Mouse (Mus musculus) cerebellum, postnatal 4 days (tissue): ENCODE results near the gene Defb21.

Source experiments
- DNase-seq, 2 experiments: peaks; one replicate each; pipeline ENCODE4 v3.0.0; 2022; ENCODE audit warnings: low spot score in 2 of 2, mixed read lengths in 1 of 2

Defb21 gene

DNA sequence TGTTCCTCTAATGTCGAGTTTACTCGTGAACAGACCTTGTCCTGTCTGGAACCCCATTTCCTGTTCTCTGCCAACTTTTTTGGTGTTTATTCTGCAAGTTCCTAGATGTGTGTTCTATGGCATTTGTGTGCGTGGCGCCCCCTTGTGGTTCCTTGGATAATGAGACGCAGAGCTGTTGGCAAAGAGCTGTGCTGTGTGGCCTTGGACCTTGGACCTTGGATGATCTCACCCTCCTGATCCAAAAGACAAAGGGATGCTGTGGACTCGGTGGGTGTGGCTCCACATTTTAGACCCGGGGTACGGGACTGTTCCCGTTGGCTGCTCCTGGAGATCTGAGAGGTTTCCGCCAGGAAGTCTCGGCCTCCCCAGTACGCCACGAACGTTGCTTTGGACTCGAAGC, 31.5 kb downstream of the Defb21 start, which contains the start of gene Defb36:
Gene Defb36, plus strand, starts transcription at position 271 of the 400 bp plus-strand sequence.
- DNase-seq = no peak

DNA sequence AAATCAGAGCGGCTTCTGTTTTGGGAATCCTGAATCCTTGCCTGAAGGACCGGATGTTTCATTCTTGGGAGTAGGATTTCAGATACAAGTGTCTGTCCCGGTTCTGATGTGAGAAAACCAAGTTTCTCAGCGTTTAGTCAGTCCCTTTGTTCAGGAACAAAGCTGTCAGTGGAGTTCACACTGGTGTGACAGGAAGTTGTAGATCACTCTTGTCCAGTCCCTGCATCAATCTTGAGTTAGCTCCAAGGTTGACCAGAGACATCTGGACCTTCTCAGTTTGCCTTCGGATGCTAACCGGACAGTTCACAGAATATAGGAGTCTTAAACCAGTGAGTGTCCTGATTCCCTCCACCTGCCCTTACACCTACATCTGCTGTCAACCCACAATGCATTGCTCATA, 35.2 kb downstream of the Defb21 start:
- no peak for DNase-seq

DNA sequence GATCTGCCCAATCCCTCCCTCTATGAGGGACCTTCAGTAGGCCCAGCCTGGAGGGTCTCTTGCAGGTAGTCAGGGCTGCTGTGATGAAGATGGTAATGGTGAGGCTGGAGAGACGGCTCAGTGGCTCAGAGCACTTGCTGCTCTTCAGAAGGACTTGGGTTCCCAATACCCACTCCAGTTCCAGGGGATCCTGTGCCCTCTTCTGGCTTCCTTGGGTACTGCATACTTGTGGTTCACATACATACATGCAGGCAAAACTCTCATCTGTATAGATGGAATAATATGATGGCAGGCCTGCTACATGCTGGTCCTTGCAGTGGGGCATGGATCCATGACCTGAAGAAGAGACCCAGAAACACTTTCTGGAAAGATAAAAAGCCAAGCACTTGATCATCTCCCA, 36.2 kb downstream of the Defb21 start:
- no peak for DNase-seq

DNA sequence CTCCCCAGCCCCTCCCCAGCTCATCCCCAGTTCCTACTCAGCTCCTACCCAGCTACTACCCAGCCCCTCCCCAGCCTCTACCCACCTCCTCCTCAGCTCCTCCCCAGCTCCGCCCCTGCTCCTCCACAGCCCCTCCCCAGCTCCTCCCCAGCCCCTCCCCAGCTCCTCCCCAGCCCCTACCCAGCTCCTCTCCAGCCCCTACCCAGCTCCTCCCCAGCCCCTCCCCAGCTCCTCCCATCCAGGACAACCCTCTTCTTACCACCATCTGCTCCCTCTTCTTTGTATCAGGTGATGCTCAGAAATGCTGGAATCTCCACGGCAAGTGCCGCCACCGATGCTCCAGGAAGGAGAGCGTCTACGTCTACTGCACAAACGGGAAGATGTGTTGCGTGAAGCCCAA, 39.6 kb downstream of the Defb21 start:
- no peak for DNase-seq

DNA sequence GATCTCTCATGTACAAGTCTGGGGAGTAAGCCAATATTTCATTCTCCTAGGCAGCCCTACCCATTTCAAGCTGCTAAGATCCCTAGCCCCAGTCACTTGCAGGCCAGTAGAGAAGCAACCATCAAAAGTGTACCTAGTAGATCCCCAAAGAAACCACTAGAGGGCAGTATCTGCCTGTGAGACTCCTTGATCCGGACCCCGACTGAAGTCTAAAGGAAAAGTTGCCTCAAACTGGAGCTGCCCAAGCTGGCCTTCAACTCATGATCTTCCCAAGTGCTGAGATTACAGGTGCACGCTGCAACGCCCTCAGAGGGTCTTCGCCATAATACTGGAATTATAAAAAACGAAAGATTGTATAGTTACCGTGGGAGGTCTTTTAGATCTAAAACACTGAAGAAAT, 43.0 kb downstream of the Defb21 start:
- peak in 1 of 2 experiments; percentile 55 for DNase-seq

DNA sequence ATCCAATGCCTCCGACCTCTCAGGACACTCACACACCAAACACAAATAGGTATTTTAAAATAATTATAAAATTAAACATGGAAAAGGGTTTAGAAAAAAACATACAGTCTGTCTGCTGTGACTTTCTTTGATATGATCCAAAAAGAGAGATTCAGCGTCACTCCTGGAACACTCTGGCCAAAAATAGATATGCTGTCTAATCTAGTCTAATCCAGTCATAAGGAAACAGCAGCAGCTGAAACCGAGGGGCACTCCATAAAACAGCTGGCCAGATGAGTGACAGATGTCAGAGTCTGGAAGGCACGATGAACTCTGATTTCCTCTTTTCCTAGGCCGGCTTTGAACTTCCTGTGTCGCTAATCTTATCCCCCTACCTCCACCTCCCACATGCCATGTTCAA, 43.9 kb downstream of the Defb21 start:
- no peak for DNase-seq

DNA sequence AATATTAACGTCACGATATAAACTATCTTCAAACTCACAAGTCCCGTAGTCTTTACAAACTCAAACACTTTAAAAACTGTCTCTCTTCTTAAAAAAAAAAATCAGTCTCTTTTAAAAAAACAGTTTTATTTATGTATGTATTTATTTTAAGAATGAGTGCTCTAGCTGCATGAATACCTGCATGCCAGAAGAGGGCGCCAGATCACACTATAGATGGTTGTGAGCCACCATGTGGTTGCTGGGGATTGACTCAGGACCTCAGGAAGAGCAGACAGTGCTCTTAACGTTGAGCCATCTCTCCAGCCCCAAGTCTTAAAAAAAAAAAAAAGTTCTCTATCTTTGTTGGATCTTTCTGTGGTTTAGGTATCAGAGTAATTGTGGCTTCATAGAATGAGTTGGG, 44.8 kb downstream of the Defb21 start:
- DNase-seq = no peak

DNA sequence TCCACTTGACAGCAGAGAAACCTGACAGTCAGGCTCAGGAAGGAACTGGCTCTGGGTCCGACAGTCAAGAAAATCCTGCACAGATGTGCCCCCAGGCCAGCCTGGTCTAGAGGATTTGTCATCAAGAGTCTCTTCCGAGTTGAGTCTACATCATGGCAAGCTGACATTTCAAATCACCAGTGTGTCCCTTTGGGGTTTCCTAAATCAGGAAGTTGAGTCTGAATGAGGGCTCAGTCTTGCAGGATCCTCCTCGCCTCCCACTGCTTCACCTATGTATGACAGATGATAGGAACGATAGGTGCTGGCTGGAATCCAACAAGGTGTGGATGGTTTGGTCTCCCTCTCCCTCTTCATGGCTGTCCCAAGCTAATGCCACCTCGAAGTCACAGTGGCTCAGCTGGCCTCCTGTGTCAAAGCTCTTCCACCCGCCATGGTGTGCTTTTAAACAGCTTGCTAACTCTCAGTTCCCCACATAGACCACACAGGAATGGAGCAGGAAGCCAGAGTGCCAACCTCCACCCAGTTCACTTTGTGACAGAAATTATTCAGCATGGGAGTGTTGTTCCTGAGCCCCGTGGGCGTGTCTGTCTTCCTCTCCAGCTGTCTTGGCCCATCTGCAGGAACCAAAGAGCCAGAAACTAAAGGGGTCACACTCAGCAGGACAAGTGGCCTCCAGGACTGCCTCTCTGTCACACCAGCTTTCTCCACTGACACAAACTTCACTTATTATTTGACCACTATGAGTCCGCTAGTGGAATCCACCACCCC, 48.0 kb downstream of the Defb21 start:
- no peak for DNase-seq

DNA sequence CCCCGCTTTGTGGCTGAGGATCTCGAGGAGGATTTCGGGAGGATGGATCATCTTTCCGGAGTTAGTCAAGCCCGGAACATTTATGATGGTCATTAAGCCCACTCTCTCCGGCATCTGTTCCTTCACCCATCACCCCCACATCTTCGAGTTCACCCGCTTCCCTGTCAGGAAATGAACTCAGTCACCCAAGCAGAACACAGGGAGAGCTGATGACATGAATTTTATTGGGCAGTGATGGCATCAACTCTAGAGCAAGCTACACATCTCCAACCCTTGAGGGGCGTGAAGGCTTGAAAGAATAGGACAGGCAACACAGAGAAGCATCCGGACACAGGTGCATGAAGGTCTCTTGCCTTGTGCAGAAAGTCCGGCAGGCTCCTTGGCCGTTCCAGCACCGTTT, 49.6 kb downstream of the Defb21 start:
- DNase-seq = no peak

DNA sequence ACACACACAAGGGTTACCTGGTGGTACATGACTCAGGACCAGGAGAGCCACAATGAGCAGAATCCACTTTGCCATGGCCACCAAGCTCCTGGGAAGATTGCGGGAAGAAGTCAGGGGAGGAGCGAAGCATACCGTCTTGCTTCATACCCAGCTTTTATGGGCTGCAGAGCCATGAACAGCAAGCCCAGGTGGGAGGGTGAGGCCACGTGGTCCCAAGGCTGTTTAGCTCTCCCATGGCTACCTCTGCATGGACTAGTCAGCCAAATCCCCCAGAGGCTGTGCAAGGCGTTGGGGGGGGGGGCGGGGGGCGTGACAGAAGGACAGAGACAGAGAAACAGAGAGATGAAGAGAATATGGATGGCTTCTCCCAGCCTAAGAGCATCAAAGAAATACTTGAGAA, 50.4 kb downstream of the Defb21 start, which contains the start of gene Defb25:
Gene Defb25, minus strand, starts transcription at position 101 of the 400 bp plus-strand sequence.
- no peak for DNase-seq
